In genomic region chr19:47228725-47229252, GRCm38 (mm10) we compare ENCODE assay signal across 8 mouse cellular contexts. TPM values are rescaled to one million over a fixed set of nuclear protein-coding genes. Genes with fewer than 3 reads are reported as not detected.
A peak's percentile ranks its signal among the peaks of the same experiment; 100 is the strongest.
DNase-seq lines count a peak whose midpoint lies in the region; ATAC-seq lines count a peak whose summit lies in the region.

No protein-coding gene starts in this region.

- WGBS in hindbrain, embryonic 14.5 days = 5% methylated on average over 17 of the region's 17 CpGs

- peak overlapping the region; percentile 44 for H3K9ac ChIP-seq in hindbrain, embryonic 14.5 days

- H3K4me1 ChIP-seq in hindbrain, embryonic 14.5 days (replicated peaks; ENCODE audit: control insufficient read depth, insufficient read depth, low read length) = peaks cover 10% of the 10 kb centered on the region; the same call in 1 of the 2 replicates

- peak overlapping the region; percentile 46 for H3K4me2 ChIP-seq in hindbrain, embryonic 14.5 days (replicated peaks)

- H3K9me3 ChIP-seq in hindbrain, embryonic 14.5 days (ENCODE audit: control insufficient read depth, low read length) = no peaks in the 10 kb centered on the region

- 0 out of 2 replicates have a peak overlapping the region, but pooled peaks have one; percentile 6 for H3K4me3 ChIP-seq in hindbrain, embryonic 14.5 days (replicated peaks; ENCODE audit: low read length)

- DNase-seq in adrenal gland, adult (ENCODE audit: inconsistent age in 2 of 2, low spot score in 1 of 2) = peak; percentile 84 to 87
- peak; percentile 69 to 86 for DNase-seq in gastrocnemius, adult 8-10 months (ENCODE audit: low spot score in 2 of 2)
- DNase-seq in hindbrain, embryonic 14.5 days (ENCODE audit: low spot score) = no peak
- peak; percentile 42 to 82 for DNase-seq in left cerebral cortex, postnatal 10 days (ENCODE audit: extremely low spot score in 1 of 2, low spot score in 2 of 2)
- peak; percentile 67 for DNase-seq in lung, postnatal 36 days
- peak; percentile 59 for DNase-seq in right cerebral cortex, postnatal 14 days
- DNase-seq in T-cell, adult 2 months (ENCODE audit: low spot score) = no peak

- no peaks in the 10 kb centered on the region for H3K27me3 ChIP-seq in hindbrain, embryonic 14.5 days (ENCODE audit: control insufficient read depth, insufficient read depth, low read length)

- peak; percentile 48 for ATAC-seq in common myeloid progenitor, adult 5-6 weeks (replicated peaks; ENCODE audit: low read depth, poor library complexity, severe bottlenecking)
- ATAC-seq in hindbrain, embryonic 14.5 days (ENCODE audit: low FRiP score) = peak; percentile 43; the same call in 1 of the 2 replicates

- intact Hi-C loops in left cerebral cortex, postnatal 10 days (cut with DNase I) = no loop called here

- H3K27ac ChIP-seq in hindbrain, embryonic 14.5 days = no peak overlapping the region

- H3K36me3 ChIP-seq in hindbrain, embryonic 14.5 days (replicated peaks; ENCODE audit: control insufficient read depth, insufficient read depth) = no peaks in the 10 kb centered on the region

RNA-seq across cellular contexts. Expression of gene Neurl1a, which starts 50.2 kb away (rescaled TPM):
- 0.09 TPM in 1 of 2 replicates, not detected in the other for total RNA-seq in common myeloid progenitor, adult 5-6 weeks (2017)
- total RNA-seq in gastrocnemius, adult 8-10 months (2022) = 100 to 1,000 TPM; 127 to 155 (median 146) TPM
- 15.1 and 16.2 TPM in 2 replicates for polyA plus RNA-seq in hindbrain, embryonic 14.5 days (2014; fragmentation: Nextera tagmentation; extraction: Ambion mirVana)
- 100 to 1,000 TPM; 107 to 111 TPM for total RNA-seq in left cerebral cortex, postnatal 10 days (2021)

Comparison
In these comparisons a context has a peak if more than half of its experiments do, and no peak if none do; other contexts are left out.
1. DNase-seq: peak in adrenal gland, adult (2 of 2), gastrocnemius, adult 8-10 months (2 of 2), left cerebral cortex, postnatal 10 days (2 of 2), lung, postnatal 36 days (single experiment) and right cerebral cortex, postnatal 14 days (single experiment); none in hindbrain, embryonic 14.5 days (single experiment) and T-cell, adult 2 months (single experiment).
2. RNA of gene Neurl1a, which starts 50.2 kb away (total RNA-seq): 127 to 155 TPM in gastrocnemius, adult 8-10 months and 107 to 111 TPM in left cerebral cortex, postnatal 10 days; 0.09 TPM in common myeloid progenitor, adult 5-6 weeks; every median in the first group is over 10 times any median in the second.